Mouse (Mus musculus): Measurements from ENCODE around the gene Gm20605.

DNA sequence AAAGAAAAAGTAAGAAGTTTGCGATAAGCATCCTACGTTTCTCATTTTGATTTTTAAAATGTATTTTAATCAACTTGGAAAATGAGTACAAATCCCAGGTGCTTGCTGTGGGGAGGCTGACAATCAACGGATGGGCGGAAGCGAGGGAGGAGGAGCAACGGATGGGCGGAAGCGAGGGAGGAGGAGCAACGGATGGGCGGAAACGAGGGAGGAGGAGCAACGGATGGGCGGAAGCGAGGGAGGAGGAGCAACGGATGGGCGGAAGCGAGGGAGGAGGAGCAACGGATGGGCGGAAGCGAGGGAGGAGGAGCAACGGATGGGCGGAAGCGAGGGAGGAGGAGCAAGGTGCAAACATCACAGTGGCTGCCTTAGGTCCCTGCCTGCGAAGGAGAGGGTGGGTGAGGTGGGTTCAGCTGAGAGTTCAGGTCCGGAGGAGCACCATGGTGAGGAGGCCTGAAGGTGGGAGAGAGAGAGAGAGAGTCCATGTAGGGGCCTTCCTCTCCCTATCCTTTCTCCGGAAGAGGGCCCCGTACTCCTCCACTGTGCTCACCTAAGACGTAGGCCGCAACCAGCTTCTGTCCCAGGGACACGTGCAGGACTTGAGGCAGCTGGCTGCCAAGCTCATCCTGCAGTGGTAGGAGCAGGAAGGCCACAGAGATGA lies 32.2 kb upstream of the Gm20605 start:
- TF ChIP-seq CTCF (conservative IDR thresholded peaks at IDR 0.05; ENCODE audit: insufficient read depth, insufficient read length, low read depth, low read length) (no peak), POLR2A (IDR thresholded peaks at IDR 0.05; ENCODE audit: low read depth, low read length) (no peak)
